Mouse (Mus musculus): ENCODE data around the gene Vmac. TPM values are rescaled to one million over a fixed set of nuclear protein-coding genes. Genes with fewer than 3 reads are reported as not detected.

Vmac gene
- 10 to 100 TPM; 10.9 to 15.9 TPM for total RNA-seq (2023)

DNA sequence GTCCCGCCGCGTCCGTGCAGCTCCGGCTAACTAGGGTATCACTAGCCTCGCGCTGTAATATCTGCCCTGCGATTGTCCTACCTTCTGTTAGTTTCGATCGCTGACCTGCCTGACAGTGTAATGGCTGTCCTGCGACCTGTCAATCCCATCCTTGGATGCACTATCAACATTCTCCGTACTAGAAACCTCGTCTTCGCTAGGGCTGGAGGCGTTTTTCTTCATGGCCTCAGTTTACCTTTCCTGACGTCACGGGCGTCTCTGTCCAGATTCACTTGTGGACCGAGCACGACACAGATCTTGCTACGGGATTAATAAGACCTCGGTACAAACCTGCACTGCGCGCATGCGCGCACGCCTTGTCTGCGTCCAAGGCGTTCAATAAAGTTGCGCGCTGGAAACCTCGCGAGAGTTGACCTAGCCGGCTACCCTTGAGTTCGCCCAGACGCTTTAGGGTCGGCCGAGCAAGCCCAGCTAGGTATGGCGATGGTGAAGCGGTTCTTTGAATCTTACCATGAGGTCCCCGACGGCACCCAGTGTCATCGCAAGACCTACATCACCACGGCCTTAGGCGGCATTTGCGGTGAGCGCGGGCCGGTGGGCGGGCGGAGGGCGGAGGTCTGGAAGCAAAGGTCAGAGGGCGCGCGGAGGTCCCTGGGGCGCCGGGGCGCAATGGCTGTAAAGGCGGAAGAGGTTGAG lies at the start of gene Vmac, which contains the start of gene Ndufa11:
TSS of gene Vmac (minus strand) at position 660 of the 696 bp plus-strand sequence.
TSS of gene Ndufa11 (plus strand) at position 405 of the 696 bp plus-strand sequence.

DNA sequence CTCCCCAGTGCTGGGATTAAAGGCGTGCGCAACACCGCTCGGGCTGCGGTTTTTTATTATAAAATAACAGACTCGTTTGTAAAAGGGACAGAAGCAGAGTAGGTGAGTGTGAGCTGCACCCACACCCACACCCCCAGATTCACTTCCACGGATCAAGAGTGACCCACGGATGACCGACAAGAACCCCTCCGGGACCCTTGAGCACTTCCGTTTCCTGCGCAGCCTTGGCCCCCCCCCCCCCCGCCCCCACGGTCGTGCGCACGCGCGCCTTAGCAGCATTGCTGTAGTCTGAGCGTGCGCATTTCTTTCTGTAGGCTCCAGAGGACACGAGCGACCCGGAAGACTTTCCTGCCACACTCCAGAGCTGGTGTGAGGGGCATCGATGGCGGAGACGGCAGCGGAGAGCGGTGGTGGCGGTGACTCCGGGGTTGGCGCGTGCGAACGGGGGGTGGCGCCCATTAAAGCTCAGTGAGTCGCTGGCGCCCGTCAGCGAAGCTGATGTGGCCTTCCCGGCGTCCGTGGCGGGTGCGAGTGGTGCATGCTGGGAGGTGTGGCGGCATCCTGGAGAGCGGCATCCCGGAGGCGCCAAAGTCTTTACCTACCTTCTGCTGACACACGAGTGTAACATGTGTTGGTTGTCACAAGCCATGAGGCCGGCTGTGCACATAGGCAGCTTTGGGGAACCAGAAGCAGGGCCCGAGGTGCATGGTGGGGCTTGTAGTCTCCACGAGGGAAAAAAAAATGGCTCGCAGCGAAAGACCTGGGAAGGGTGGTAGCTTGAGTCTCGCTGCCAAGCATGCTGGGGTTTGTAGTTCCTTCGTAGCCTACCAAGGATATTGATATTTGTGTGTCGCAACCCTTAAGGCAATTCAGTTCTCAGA lies 46.9 kb upstream of the Vmac start, which contains the start of gene Dus3l:
TSS of gene Dus3l (plus strand) at position 284 of the 881 bp plus-strand sequence.

DNA sequence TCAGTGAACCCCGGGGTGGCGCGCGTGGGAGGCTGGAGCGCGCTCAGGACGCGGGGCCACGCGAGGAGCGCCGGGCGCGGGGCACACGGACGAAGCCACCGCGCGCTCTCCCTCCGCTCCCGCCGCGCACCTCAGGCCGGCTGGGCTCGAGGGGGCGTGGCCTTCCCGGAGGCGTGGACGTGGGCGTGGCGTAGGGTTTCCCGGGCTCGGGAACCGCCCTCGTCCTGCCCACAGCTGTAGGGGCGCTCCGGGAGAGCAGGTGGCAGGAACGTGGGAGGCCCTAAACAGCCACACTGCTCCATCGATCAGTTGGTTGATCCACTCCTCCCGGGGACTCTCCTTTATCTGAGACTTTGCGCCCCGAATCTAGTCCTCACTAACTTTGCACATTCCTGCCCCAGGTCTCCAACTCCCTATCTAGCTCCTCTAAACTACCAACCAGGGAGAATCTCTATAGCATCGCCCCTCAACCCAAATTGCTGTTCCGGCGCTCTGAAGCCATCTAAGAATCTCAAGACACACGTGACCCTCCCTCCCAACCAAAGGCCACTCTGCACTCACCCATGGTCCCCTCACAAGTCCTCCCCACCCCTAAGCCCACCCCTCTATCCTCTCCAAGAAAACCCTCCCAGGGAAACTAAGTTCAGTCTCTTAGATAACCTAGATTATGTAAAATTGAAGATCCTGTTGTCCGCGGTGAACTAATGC lies 39.7 kb upstream of the Vmac start, which contains the start of gene Nrtn:
TSS of gene Nrtn (minus strand) at position 115 of the 708 bp plus-strand sequence.

DNA sequence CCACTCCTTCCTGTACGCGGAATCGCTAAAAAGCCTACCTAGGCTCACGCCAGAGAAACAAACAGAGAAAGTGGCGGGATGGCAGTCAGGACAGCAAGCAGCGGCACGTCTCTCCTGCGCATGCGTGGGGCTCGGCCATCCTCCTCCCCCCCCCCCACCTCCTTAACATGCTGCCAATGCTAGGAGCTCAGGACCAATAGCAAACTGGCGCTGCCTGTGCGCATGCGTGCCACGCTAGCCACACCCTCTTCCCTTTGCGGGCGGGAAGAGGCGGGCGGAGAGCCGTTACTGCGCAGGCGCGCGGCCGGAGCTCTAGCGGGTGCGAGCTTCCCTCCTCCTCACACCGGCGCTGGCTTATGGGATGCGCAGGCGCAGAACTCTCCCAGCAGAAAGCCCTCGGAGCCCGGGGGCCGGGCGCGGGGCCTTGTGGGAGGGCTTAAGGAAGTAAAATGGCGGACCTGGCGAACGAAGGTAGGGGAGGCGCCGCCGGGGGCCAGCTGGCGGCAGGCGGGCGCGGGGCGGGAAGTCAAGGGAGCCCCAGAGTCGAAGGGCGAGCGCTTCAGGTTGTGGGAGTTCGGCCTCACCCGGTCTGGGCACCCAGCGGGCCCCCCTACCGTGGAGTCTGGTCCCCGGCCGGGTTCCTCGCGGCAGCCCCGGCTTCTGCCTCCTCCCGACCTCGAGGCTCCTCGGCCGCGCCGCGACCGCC lies 44.7 kb downstream of the Vmac start, which contains the start of gene Ranbp3:
TSS of gene Ranbp3 (plus strand) at position 354 of the 706 bp plus-strand sequence.

Other genes starting within 250 kb of the Vmac start
- gene Ptprs, start 241.5 kb downstream of the Vmac start, total RNA-seq (2023): 10 to 100 TPM; 18.2 to 22.8 TPM
- not detected for gene Znrf4, start 205.6 kb downstream of the Vmac start, total RNA-seq (2023)
- gene Gm20219, start 163.6 kb downstream of the Vmac start, total RNA-seq (2023): 10 to 100 TPM; 10.7 to 14.3 TPM
- 100 to 1,000 TPM; 385 to 449 TPM for gene Safb2, start 133.4 kb downstream of the Vmac start, total RNA-seq (2023)
- 100 to 1,000 TPM; 262 to 272 TPM for gene Safb, start 133.2 kb downstream of the Vmac start, total RNA-seq (2023)
- gene 2410015M20Rik, start 108.3 kb downstream of the Vmac start, total RNA-seq (2023): 100 to 1,000 TPM; 103 TPM
- gene Rpl36, start 104.6 kb downstream of the Vmac start, total RNA-seq (2023): 1,000 to 10,000 TPM; 1,772 to 1,818 TPM
- 10 to 100 TPM; 51.6 to 53.8 TPM for gene Lonp1, start 91.1 kb downstream of the Vmac start, total RNA-seq (2023)
- 1 to 10 TPM; 1.0 to 1.1 TPM for gene Catsperd, start 89.9 kb downstream of the Vmac start, total RNA-seq (2023)
- 100 to 1,000 TPM; 106 to 112 TPM for gene Ranbp3, start 44.7 kb downstream of the Vmac start, total RNA-seq (2023)
- 10 to 100 TPM; 57.0 to 73.3 TPM for gene Ndufa11, start 255 bp downstream of the Vmac start, total RNA-seq (2023)
- gene Nrtn, start 39.5 kb upstream of the Vmac start, total RNA-seq (2023): not detected
- gene Dus3l, start 46.7 kb upstream of the Vmac start, total RNA-seq (2023): 10 to 100 TPM; 57.0 to 57.2 TPM
- gene Prr22, start 52.2 kb upstream of the Vmac start, total RNA-seq (2023): 1 to 10 TPM; 1.2 to 1.8 TPM
- gene Rfx2, start 113.0 kb upstream of the Vmac start, total RNA-seq (2023): 10 to 100 TPM; 18.2 to 18.7 TPM
- gene Acsbg2, start 156.4 kb upstream of the Vmac start, total RNA-seq (2023): not detected
- 1 to 10 TPM; 1.3 to 1.4 TPM for gene 1700061G19Rik, start 157.5 kb upstream of the Vmac start, total RNA-seq (2023)
- gene Mllt1, start 217.4 kb upstream of the Vmac start, total RNA-seq (2023): 10 to 100 TPM; 38.4 to 44.5 TPM

All from T-cell, adult 66 days (primary cell).